Mouse (Mus musculus): ENCODE data around the gene Igsf11.

GRCm38 (mm10) chr16:38952881-38953280, 60.4 kb downstream of the Igsf11 start:
- TF ChIP-seq CTCF (IDR thresholded peaks at IDR 0.05; ENCODE audit: low read depth, low read length), result no peak
- TF ChIP-seq POLR2A (IDR thresholded peaks at IDR 0.05; ENCODE audit: extremely low read depth, insufficient read depth, low read length), result no peak

Data from liver, adult 2 months (tissue).